Mouse (Mus musculus) c-Kit-positive CD71-positive TER-119-negative erythroid progenitor cells, embryonic 14.5 days (primary cell): Measurements from ENCODE around the gene Fam20b.

ENCODE experiments used
- DNase-seq: peaks from one replicate; pipeline ENCODE4 v3.0.0-alpha.2; 2013; ENCODE audit warnings: low read depth

Fam20b gene

DNA sequence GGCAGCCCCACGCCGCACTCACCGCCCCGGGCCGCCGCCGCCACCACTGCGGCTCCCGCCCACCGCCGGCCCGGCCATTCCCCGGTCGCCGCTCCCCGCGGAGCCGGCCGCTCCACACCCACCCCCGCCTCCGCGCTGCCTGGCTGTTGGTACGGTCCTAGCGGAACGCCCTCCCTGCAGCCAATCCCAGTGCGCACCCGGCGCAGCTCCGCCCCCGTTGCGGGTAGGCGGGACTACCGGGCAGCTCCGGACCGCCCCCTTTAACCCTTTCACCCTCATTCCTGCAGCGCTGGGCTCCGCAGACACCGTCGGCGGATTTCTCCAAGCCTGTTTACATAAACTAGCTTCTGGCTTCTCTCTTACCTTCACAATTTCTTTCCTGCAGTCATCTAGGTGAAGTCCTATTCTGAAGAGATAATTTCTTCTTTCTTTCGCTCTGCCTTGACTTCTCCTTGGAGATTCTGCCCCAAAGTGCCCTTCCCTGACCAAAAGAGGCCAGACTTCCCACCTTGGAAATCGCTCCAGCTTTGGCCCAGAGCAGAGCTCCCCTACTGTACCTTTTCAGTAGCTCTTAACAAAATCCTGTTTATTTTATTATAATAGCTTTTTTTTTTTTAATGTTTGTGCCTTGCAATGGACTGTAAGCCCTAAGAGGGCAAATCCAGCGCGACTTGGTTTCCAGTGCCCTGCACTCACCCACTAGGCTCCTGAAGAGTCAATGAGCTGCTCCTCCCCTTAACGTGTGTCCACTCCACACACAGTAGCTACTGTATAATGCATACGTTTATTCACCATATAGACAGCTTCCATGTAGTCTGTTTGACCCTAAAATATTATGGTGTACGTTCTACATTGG lies at the start of gene Fam20b:
Fam20b (minus strand) TSS at position 137 of the 856 bp plus-strand sequence.
- DNase-seq, result peak; percentile 85

DNA sequence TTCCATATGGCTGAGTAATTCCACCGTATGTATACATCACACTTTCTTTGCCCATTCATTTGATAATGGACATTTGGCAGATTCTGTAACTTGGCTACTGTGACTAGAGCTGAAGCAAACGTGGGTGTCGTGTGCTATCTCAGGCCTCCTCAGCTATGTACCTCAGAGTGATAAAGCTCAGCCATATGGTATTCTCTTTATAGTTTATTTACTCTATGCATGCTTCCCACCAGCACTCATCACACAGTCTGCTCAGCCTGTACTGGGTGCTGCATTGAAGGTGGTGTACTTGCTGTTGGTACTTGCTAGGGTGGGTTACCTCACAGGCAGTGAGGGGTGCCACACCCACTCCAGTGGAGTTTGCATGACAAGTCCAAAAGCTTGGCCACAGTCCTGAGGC lies 46.4 kb upstream of the Fam20b start:
- DNase-seq, result no peak

DNA sequence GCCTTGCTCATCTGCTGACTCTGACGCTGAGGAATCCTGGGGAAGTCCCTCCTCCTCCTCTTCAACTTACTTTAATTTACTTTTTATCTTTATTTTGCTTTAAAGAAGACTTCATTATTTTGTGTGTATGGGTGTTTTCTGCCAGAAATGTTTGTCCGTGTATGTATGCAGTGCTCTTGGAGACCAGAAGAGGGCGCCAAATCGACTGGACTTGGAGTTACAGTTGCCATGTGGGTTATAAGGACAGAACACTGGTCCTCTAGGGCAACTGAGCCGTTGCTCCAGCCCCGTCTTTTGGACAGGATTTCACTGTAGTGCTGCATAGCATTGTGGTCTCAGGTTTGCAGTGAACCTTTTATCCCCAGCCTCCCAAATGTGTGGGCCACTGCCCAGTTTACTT lies 45.7 kb upstream of the Fam20b start:
- no peak for DNase-seq

DNA sequence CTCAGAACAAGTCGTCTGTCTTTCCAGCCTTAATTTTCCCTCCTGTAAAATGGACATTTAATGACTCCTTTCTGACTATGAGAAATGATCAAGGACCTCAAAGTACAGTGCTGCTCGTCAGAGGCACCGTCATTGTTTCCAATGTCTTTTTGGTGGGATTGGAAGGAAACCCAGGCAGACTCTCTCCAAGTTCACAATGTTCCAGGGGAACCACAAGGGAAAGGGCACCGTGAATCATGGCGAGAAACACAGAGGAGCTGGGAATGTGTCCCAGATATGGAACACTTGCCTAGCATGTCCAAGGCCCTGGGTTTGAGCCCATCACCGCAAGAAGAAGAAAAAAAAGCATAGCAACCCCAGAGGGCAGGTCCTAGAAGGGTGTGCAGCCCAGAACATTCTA lies 44.4 kb upstream of the Fam20b start:
- DNase-seq, result no peak

DNA sequence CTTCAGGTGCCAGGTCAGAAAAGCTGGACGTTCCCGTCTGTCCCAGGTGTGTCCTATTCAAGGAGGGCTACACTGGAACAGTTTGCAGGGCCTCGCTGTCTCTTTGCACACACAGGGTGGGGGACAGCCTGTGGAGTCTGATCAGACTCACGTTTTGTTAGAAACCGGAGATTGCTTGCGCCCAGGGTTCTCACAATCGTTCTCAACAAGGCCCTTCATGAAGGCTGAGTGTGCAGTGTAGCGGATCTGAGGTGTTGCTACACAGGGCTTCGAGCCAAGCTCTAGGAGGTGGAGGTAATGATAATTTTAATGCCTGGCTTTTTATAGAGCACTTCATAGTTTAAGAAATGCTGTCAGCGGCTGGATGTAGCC lies 42.5 kb upstream of the Fam20b start:
- no peak for DNase-seq

DNA sequence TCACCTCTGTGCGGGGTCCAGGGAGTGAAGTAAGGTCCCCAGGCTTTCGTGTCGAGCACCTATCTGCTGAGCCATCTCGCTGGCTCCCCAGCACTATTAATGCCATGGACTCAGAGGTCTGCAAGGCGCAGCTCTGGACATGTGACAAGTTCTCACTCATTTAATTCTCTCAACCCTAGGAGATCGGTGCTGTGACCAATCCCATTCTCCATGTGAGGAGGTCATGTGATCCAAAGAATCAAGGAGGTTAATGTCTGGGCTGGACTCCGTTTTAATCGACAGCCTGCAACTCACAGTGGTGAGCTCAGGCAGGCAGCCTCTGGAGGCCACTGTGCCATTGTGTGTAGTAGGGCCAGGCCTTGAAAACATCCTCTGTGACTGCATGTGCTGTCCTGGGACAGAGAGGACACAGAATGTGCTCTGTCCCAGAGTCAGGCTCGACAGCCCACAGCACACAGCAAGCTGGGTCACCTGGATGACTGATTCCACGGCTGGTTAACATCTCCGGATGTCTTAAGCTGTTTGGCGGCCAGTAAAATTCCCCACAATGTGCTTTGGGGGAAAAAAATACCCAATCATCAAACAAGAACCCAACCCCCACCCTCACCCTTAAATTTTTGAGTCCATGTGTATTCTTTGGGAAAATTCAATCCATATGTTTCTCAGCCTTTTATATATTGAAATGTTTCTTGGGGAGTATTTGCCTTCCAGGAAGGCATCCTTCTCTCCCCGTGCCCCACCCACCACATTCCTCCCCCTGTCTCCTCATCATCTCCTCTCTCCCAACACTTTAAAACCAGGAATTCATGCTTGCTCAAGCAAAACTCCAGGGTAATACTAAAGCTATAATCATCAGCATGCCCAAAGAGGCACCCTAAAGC lies 41.9 kb upstream of the Fam20b start:
- DNase-seq, result no peak

DNA sequence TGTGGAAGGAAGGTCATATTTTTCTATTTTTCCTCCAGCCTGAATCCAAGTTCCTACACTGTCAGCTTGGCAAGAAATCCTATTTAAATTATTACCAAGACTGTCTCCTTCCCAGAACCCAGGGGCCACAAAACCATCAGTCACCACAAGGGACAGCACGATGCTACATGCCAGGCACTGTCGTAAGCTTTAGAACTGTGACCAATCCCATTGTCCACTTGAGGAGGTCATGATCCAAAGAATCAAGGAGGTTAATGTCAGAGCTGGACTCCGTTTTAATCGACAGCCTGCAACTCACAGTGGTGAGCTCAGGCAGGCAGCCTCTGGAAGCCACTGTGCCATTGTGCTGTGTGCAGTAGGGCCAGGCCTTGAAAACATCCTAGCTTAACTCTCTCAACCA lies 39.4 kb upstream of the Fam20b start:
- DNase-seq, result no peak

DNA sequence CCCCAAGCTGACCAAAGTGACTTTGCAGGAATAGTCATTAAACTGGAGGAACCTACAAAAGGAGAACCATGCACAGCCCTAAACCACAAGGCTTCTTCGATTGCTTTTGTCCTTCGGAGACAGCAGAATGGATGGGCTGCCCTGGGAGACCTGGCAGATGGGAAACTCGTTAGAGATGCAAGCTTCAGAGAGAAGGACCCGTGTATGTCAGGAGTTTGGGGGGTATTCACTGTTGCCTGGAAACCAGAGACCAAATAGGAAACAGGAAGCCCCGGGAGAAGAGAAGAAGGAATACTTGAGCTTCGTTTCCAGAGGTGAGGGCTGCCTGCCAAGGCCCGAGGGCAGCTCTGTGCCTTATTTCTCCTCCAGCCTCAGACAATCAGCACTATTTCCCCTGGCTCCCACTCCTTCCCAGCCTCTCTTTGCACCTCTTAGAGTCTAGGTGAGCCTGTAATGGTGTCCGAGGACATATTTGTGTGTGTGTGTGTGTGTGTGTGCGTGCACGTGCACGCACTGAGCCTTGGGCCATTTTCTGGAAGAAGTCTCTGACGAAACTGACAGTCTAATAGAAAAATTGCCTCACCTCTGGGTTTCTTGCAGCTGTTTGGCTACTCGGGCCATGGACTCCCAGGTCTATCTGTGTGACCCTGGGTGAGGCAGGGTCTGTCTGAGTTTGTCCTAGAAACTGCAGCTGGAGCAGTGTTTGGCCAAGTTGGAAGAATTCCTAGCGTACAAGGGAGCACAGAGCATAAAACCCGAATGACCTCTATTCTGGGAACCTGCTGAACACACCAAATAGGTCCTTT lies 35.9 kb upstream of the Fam20b start:
- DNase-seq, result no peak

DNA sequence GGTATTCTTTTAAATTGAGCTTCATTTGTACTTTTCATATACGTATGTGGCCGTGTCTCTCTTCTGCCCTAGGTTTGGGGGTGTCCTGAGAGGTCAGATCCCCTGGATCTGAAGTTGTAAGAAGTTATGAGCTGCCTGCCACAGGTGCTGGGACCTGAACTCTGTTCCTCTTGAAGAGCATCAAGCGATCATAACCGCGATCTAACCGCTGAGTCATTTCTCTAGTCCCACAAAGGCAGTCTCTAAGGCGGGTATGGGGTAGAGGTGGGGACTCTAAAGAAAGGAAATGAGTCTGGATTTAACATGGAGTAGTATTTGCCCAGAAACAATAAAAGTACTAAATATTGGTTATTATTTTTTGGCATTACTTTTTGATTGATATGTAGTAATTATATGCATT lies 34.1 kb upstream of the Fam20b start:
- no peak for DNase-seq

DNA sequence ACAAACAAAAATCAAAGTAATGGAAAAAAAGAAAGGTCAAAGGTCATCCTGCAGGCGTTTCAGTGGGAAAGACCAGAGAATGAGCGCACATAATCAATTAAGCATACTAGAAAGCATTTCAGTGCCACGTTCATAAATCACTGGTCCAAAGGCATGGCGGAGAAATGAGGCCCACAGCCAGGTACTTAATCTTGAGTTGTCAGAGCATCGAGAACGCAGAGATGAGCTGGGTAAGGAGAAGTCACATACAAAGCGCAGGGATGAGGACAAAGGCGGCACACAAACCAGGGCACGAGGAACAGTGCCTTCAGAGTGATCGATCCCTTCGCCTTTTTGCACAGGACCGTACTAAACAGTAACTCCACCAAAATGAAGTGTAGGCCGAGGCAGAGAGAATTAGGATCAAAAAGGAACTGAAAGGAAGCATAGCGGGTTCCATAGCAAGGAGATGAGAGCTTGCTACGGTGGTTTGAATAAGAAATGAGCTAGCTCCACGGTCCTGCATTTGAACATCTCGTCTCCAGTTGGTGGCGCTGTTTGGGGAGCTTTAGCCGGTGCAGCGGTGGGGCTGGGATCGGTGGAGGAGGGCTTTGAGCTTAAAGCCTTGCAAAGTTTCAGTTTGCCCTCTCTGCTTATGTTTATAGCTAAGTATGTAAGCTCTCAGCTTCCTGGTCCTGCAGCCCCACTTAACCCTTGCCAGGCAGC lies 33.3 kb upstream of the Fam20b start:
- peak; percentile 75 for DNase-seq

DNA sequence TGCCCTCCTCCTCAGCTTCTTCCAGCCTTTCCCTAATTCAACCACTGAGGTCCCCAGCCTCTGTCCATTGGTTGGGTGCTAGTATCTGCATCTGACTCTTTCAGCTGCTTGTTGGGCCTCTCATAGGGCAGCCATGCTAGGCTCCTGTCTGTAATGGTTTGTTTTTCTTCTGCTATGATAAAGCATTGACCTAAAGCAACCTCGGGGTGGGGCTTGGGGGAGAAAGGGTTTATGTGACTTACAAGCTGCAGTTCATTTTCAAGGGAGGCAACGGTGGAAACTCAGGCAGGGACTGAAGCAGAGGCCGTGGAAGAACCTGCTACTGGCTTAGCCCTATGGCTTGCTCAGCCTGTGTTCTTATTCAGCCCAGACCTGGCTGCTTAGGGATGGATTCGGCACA lies 31.4 kb upstream of the Fam20b start:
- no peak for DNase-seq

DNA sequence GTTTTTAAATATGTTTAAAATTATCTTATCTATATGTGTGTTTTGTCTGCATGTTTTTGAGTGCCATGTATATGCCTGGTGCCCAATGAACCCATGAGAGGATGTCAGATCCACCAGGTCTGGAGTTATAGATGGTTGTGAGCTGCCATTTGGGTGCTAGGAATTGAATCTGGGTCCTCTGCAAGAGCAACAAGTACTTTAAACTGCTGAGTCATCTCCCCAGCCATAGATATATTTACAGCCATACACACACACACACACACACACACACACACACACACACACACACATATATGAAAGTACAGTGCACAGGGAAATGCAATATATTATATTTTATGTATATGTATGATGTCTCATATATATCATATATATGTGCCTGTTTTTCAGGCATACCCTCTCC lies 30.2 kb upstream of the Fam20b start:
- DNase-seq, result no peak

DNA sequence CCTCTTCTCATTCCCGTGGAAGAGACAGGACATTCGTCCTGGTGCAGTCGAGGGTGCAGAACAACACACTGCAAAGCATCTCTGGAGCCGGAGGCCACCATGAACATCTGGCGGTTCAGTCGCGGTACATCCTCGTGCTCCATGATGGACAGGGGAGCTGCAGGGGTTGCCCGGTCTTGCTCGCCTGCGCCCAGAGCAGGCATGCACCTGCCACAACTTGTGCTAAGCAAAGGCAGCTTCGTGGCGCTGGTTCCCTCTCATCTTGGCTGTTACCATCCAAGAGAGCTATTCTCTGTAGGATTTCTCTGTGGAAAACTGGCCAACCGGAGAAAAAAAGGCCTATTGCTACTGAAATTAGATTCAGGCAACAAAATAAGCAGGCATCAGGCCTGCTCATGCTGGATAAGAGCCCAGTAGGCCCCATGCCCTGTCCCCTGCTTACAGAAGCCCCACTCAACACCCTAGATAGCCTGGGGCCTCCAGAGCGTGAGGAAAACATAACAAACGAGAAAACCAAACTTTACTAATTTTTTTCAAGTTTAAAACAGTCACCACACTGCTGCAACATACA lies 29.6 kb upstream of the Fam20b start:
- no peak for DNase-seq

DNA sequence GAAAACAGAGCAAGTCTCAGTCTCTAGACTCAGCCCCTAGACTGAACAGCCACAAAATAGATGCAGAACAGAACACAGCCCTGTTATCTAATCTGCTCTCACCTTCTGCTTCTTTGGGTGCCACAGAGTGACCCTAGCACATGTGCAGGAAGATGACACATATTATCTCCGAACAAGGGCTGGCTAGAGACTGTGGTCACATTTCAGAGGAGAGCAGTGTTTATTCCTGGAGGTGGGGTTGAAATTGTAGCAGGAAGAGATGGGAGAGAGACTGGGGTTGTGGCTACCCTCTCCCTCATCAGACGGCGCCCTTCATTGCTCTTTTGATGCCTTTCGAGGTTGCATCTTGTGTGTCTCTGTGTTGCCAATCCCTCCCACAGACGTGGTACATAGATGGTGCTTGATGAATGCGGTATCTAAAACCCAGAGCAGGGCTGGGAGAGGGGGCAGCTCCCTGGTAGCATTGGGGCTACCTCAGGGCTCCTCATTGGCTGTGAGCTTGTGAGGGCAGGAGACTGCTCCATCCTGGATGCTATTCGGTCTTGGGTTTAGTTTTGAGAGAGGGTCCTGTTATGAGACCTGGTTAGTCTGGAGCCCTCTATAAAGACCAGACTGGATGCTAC lies 26.4 kb upstream of the Fam20b start:
- DNase-seq, result peak; percentile 73

DNA sequence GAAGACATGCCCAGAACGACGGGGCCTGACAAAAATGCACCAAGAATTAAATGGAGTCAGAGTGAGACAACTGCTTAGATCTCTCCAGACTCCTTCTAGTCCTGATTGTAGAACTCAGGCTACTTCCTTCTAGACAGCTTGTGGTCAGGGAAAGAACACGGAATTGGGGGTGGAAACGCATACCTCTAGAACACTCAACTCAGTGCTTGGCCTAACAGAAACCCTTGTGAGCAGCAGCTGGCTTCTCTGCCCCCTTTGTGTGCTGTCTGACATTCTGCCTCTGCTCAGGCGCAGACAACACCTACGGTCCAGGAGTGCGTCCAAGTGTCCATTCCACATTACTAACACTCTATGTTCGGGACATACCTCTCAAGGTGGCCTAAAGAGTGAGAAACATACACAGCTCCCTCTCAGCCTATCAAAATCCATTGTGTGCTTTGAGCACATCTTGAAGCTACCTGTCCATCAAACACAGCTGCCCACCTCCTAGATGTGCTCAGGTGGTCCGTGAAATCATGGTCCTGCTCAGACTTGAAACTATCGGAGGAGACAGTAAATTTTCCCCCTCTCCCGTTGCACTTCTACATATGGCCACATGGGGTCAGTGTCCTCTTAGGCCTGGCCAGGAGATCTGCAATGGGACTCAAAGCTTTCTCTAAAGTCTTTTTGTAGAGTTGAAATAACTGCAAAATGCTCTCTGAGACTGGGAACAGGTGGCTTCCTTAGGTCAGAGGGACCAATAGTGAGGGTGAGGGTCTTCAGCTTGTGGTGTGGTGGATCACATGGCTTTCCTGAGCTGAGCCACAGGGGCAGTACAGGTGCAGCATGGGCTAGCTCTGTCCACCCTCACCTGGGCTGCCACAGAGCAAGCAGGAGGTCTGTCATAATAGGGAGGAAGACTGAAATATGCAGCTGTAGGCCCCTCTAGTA lies 22.9 kb upstream of the Fam20b start:
- DNase-seq, result peak; percentile 68

DNA sequence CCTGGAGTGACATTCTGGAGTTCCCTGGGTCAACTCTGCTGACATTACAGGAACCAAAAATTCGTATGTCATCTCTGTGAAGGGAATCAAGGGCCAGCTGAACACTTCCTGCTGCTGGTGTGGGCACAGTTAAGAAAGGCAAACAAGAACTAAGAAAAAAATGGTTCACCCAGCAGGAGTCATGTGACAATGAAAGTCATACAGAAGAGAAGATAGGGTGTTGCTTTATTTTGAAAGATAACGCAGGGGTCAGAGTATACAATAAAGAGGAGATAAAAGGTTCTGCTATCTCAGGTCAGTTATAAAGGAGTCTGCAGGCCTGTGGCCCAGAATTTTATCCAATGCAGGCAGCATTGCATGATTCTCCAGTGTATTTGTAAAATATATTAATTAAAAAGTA lies 16.9 kb upstream of the Fam20b start:
- no peak for DNase-seq

DNA sequence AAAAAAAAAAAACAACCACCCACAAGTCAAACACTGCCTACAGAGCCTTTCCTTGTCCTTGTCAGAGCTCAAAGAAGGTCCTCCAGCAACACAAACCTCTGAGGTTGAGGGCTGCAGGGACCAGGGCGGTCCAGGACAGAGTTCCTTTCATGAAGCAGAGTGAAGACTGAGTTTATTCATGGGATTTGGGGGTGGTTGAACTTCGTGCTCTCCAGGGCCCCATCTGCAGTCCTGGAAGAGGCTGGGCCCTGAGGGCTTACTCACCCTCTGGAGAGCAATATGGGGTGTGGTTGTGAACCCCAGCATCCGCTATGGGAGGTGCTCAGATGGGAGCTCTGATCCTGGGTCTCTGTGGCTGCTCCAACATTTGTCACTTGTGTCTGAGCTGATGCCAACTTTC lies 15.1 kb upstream of the Fam20b start:
- DNase-seq, result no peak

DNA sequence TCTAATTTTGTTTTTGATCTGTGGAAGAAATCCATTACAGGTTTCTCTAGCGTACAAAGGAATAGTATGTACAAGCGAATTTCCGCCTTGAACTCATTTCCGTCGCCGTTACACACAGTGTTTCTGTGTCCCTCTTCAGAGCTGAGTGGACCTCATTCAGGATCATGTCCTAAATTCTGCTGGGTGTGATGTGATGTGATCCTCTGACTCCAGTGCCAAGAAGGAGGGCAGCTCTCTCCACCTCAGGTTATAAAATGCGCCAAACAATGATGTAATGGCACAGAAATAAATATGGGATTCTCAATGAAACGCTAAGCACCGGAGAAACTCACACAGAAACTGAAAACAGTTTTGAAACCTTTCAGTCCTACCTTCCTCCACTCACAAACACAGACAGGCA lies 14.7 kb upstream of the Fam20b start:
- no peak for DNase-seq

DNA sequence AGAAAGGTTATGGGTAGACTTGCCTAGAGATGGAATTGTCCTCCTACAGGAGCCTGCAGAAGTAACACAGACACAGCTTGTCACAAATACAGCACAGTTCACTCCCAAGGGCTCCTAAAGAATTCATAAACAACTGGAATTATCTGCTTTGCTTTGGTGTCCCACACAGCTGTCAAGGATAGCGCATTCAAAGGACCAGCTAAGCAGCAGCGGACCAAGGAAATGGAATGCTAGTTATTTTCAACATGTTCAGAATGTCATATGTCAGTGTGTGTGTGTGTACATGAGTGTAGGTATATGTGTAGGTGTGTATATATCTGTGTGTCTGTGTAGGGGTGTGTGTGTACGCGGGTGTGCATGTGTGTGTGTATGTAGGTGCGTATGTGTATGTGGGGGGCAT lies 14.1 kb upstream of the Fam20b start:
- DNase-seq, result no peak

DNA sequence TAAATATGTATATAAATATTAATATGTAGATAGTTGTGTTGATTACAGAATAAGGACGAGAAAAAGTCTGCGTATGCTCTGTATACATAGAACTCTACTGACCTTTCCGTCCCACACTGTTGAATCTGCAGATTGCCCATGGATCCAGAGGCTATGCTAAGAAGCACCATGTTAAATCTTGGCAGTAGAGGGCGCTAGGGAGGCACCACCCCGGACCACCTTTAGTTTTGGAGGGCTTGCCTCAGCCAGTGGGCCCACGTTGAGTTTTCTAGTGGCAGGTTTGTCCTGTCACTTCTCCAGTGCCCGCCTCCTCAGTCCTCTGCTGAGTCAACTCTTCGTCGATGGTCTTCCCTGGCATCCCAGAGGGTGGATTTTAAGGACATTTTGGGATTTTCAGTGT lies 11.9 kb upstream of the Fam20b start:
- no peak for DNase-seq
